Comparison of ENCODE assay signal across 9 mouse cellular contexts in the genomic region with DNA sequence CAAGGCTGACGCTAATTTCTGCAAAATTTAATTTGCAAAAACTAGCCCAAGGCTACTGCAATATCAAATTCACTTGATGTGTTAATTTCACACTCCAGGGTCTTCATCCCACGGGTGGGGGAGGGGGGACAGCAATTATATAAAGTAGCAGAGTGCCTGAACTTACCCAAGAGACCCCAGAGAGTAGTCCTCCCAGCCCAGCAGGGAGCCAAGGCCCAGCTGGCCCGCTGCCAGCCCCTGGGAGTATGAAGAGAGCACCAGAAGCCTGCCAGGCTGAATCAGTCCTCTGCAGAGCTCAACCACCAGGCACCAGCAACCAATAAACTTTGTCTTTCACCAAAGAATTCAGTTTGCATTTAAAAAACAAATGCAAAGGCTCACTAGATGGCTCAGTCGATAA. TPM values are rescaled to one million over a fixed set of nuclear protein-coding genes. Genes with fewer than 3 reads are reported as not detected.
DNase-seq lines count a peak whose midpoint lies in the region; ATAC-seq lines count a peak whose summit lies in the region.
"Had no signal": no experiment of that assay in that cellular context is flagged by ENCODE, and none has a peak within 500 bp of the region (broad histone marks: within the 10 kb centered on the region; RNA-seq: fewer than 3 reads in every experiment).

No protein-coding gene starts in this region.

- no peak overlapping the region for H3K27ac ChIP-seq in kidney, embryonic 16.5 days (ENCODE audit: low read length)
- peak overlapping the region; percentile 33; the same call in 1 of the 2 replicates for H3K27ac ChIP-seq in hindbrain, embryonic 14.5 days

- 30% methylated on average over 4 of the region's 4 CpGs for WGBS in kidney, embryonic 16.5 days
- WGBS in hindbrain, embryonic 14.5 days: 19% methylated on average over 4 of the region's 4 CpGs

- H3K9ac ChIP-seq in kidney, embryonic 16.5 days (replicated peaks; ENCODE audit: low read length): no peak overlapping the region
- no peak overlapping the region for H3K9ac ChIP-seq in hindbrain, embryonic 14.5 days

- no peak for ATAC-seq in kidney, embryonic 16.5 days (ENCODE audit: low FRiP score, low TSS enrichment)
- ATAC-seq in hindbrain, embryonic 14.5 days (ENCODE audit: low FRiP score): peak; percentile 29; the same call in 1 of the 2 replicates

- H3K9me3 ChIP-seq in kidney, embryonic 16.5 days (ENCODE audit: low read length): no peaks in the 10 kb centered on the region
- no peaks in the 10 kb centered on the region for H3K9me3 ChIP-seq in hindbrain, embryonic 14.5 days (ENCODE audit: control insufficient read depth, low read length)

- H3K36me3 ChIP-seq in kidney, embryonic 16.5 days (ENCODE audit: insufficient read depth, low read length): no peaks in the 10 kb centered on the region
- H3K36me3 ChIP-seq in hindbrain, embryonic 14.5 days (replicated peaks; ENCODE audit: control insufficient read depth, insufficient read depth): no peaks in the 10 kb centered on the region

- H3K4me3 ChIP-seq in kidney, embryonic 16.5 days (ENCODE audit: low read length): no peak overlapping the region
- H3K4me3 ChIP-seq in hindbrain, embryonic 14.5 days (replicated peaks; ENCODE audit: low read length): no peak overlapping the region

- H3K4me2 ChIP-seq in kidney, embryonic 16.5 days (replicated peaks; ENCODE audit: low read depth, low read length): no peak overlapping the region
- H3K4me2 ChIP-seq in hindbrain, embryonic 14.5 days (replicated peaks): no peak overlapping the region

- no peaks in the 10 kb centered on the region for H3K27me3 ChIP-seq in kidney, embryonic 16.5 days (ENCODE audit: insufficient read depth, low read length)
- no peaks in the 10 kb centered on the region for H3K27me3 ChIP-seq in hindbrain, embryonic 14.5 days (ENCODE audit: control insufficient read depth, insufficient read depth, low read length)

- peaks cover 70% of the 10 kb centered on the region for H3K4me1 ChIP-seq in kidney, embryonic 16.5 days (ENCODE audit: insufficient read depth, low read length)
- peaks cover 55% of the 10 kb centered on the region for H3K4me1 ChIP-seq in hindbrain, embryonic 14.5 days (replicated peaks; ENCODE audit: control insufficient read depth, insufficient read depth, low read length)

- DNase-seq in kidney, postnatal 10 days: peak; percentile 75
- DNase-seq in adrenal gland, adult (ENCODE audit: inconsistent age in 2 of 2, low spot score in 1 of 2): peak; percentile 68 to 88
- DNase-seq in brain, adult 2 months (ENCODE audit: low read depth, low spot score): peak; percentile 27
- peak; percentile 72 for DNase-seq in hindbrain, embryonic 14.5 days (ENCODE audit: low spot score)
- DNase-seq in spleen, adult 18-20 months: no peak
- DNase-seq in liver: no peak
- DNase-seq in layer of hippocampus, postnatal 10 days (ENCODE audit: low spot score in 2 of 2): no peak
- DNase-seq: right cerebral cortex, postnatal 4 days had no signal

RNA-seq across cellular contexts. Expression of gene Sipa1l2, which starts 59.8 kb away (rescaled TPM):
- polyA plus RNA-seq in kidney, embryonic 16.5 days (2015; fragmentation: Nextera tagmentation; extraction: Ambion mirVana): 18.1 and 18.3 TPM in 2 replicates
- polyA plus RNA-seq in hindbrain, embryonic 14.5 days (2014; fragmentation: Nextera tagmentation; extraction: Ambion mirVana): 19.3 and 22.1 TPM in 2 replicates
- total RNA-seq in layer of hippocampus, postnatal 10 days (2021): 10 to 100 TPM; 29.9 to 31.2 TPM

Comparison
In these comparisons a context has a peak if more than half of its experiments do, and no peak if none do; other contexts are left out.
1. DNase-seq: peak in kidney, postnatal 10 days (single experiment), adrenal gland, adult (2 of 2), brain, adult 2 months (single experiment) and hindbrain, embryonic 14.5 days (single experiment); none in spleen, adult 18-20 months (0 of 2), liver (single experiment) and layer of hippocampus, postnatal 10 days (0 of 2).